In genomic region chr3:84695418-84695817, GRCm38 (mm10) we compare ENCODE assay signal across 10 mouse cellular contexts. TPM values are rescaled to one million over a fixed set of nuclear protein-coding genes. Genes with fewer than 3 reads are reported as not detected.
DNase-seq lines count a peak whose midpoint lies in the region; ATAC-seq and TF ChIP-seq lines count a peak whose summit lies in the region.
"Had no signal": no experiment of that assay in that cellular context is flagged by ENCODE, and none has a peak within 500 bp of the region (broad histone marks: within the 10 kb centered on the region; RNA-seq: fewer than 3 reads in every experiment).

No protein-coding gene starts in this region.

- H3K27ac ChIP-seq in limb, embryonic 13.5 days = no peak overlapping the region
- H3K27ac ChIP-seq in limb, embryonic 10.5 days = no peak overlapping the region
- H3K27ac ChIP-seq: limb, embryonic 15.5 days; midbrain, embryonic 12.5 days had no signal

- no peak overlapping the region for H3K9ac ChIP-seq in limb, embryonic 13.5 days
- H3K9ac ChIP-seq: limb, embryonic 15.5 days; midbrain, embryonic 12.5 days had no signal

- 0 out of 2 replicates have a peak, but pooled peaks have one; percentile 26 for ATAC-seq in limb, embryonic 13.5 days (ENCODE audit: low FRiP score, low read depth)
- ATAC-seq in activated CD4-positive, CD25-positive, alpha-beta regulatory T cell, adult 4 months = no peak

- H3K4me2 ChIP-seq in limb, embryonic 13.5 days (replicated peaks) = no peak overlapping the region
- peak overlapping the region; percentile 90 for H3K4me2 ChIP-seq in myocyte (ENCODE audit: low read depth)
- H3K4me2 ChIP-seq: limb, embryonic 15.5 days; midbrain, embryonic 12.5 days had no signal

- H3K27me3 ChIP-seq in limb, embryonic 13.5 days = peaks cover 8% of the 10 kb centered on the region; the same call in 1 of the 2 replicates
- no peaks in the 10 kb centered on the region for H3K27me3 ChIP-seq in limb, embryonic 10.5 days (ENCODE audit: low read depth, poor library complexity, severe bottlenecking)
- H3K27me3 ChIP-seq in myocyte (ENCODE audit: control insufficient read depth, insufficient read depth, insufficient read length) = peaks cover 9% of the 10 kb centered on the region

- no peak overlapping the region for H3ac ChIP-seq in myocyte (ENCODE audit: control insufficient read depth, insufficient read length)

- H3K36me3 ChIP-seq in limb, embryonic 13.5 days = no peaks in the 10 kb centered on the region
- no peaks in the 10 kb centered on the region for H3K36me3 ChIP-seq in limb, embryonic 10.5 days
- H3K36me3 ChIP-seq in myocyte (ENCODE audit: control insufficient read depth, insufficient read depth) = no peaks in the 10 kb centered on the region
- H3K36me3 ChIP-seq: limb, embryonic 15.5 days; midbrain, embryonic 12.5 days had no signal

- TF ChIP-seq POLR2A in myocyte (IDR thresholded peaks at IDR 0.05; ENCODE audit: insufficient read length, low read depth) = no peak

- H3K4me1 ChIP-seq in limb, embryonic 13.5 days = peaks cover 18% of the 10 kb centered on the region
- 0 out of 2 replicates have a peak, but pooled peaks cover 2% of the 10 kb centered on the region for H3K4me1 ChIP-seq in limb, embryonic 10.5 days

- H3K9me3 ChIP-seq in limb, embryonic 13.5 days = no peaks in the 10 kb centered on the region
- H3K9me3 ChIP-seq in limb, embryonic 10.5 days (replicated peaks) = no peaks in the 10 kb centered on the region
- H3K9me3 ChIP-seq: limb, embryonic 15.5 days; midbrain, embryonic 12.5 days had no signal

- 62% methylated on average over 9 of the region's 9 CpGs for WGBS in limb, embryonic 13.5 days
- WGBS in limb, embryonic 10.5 days = 82% methylated on average over 9 of the region's 9 CpGs

- H3K4me3 ChIP-seq in limb, embryonic 13.5 days = no peak overlapping the region
- no peak overlapping the region for H3K4me3 ChIP-seq in limb, embryonic 10.5 days
- peak overlapping the region; percentile 2 for H3K4me3 ChIP-seq in myocyte
- H3K4me3 ChIP-seq: limb, embryonic 15.5 days; midbrain, embryonic 12.5 days had no signal

- DNase-seq in heart, adult 11 months = peak; percentile 76
- no peak for DNase-seq in heart, adult 8-10 months (ENCODE audit: low spot score)
- DNase-seq in limb, embryonic 10.5 days (ENCODE audit: low spot score) = no peak
- DNase-seq in NIH3T3 (ENCODE audit: low read depth) = peak; percentile 44
- DNase-seq in gastrocnemius, adult 18-20 months (ENCODE audit: low spot score) = no peak

- no peaks in the 10 kb centered on the region for H3K79me2 ChIP-seq in myocyte (ENCODE audit: control insufficient read depth, insufficient read depth)

TF ChIP-seq in myocyte, 11 proteins besides CTCF, POLR2A, EP300 and RAD21:
- TF ChIP-seq SRF (IDR thresholded peaks at IDR 0.05; ENCODE audit: control insufficient read depth, insufficient read length, low read depth) (no peak), E2F4 (IDR thresholded peaks at IDR 0.05; ENCODE audit: insufficient read depth) (no peak), REST (IDR thresholded peaks at IDR 0.05; ENCODE audit: insufficient read depth, insufficient read length) (no peak), MYOD1 (IDR thresholded peaks at IDR 0.05; ENCODE audit: control insufficient read depth in 1 of 3, insufficient read length in 2 of 3, low read depth in 2 of 3) (peak in 2 of 3 experiments; percentile 63 to 85), USF1 (IDR thresholded peaks at IDR 0.05; ENCODE audit: low read depth) (no peak), TCF3 (IDR thresholded peaks at IDR 0.05; ENCODE audit: insufficient read length, low read depth) (no peak), MAX (IDR thresholded peaks at IDR 0.05; ENCODE audit: low read depth) (no peak), MYOG (IDR thresholded peaks at IDR 0.05; ENCODE audit: control insufficient read depth in 1 of 3, insufficient read depth in 1 of 3, insufficient read length in 2 of 3, low read depth in 2 of 3) (peak in 1 of 3 experiments; percentile 21), CEBPB (IDR thresholded peaks at IDR 0.05; ENCODE audit: insufficient read depth, poor library complexity, severe bottlenecking) (no peak), TCF12 (IDR thresholded peaks at IDR 0.05; ENCODE audit: insufficient read depth, poor library complexity, severe bottlenecking) (no peak), POLR2AphosphoS2 (IDR thresholded peaks at IDR 0.05; ENCODE audit: insufficient read length, low read depth) (no peak)
TF ChIP-seq in myocyte: peak in this region for 2.

RNA-seq across cellular contexts. Expression of gene Tmem154, which starts 29.4 kb away (rescaled TPM):
- total RNA-seq in heart, adult 8-10 months (2022) = 1 to 10 TPM in 3 of 4 experiments, under 1 TPM in 1; 0.97 to 3.3 (median 2.9) TPM
- polyA plus RNA-seq in limb, embryonic 13.5 days (2015; fragmentation: Nextera tagmentation; extraction: Ambion mirVana) = 1.6 and 1.7 TPM in 2 replicates
- 0.28 and 0.41 TPM in 2 replicates for polyA plus RNA-seq in limb, embryonic 10.5 days (2016; fragmentation: Nextera tagmentation; extraction: Ambion mirVana)
- polyA plus RNA-seq in myocyte (2012; fragmentation: generic; extraction: Trizol) = 0.16 TPM
- total RNA-seq in gastrocnemius, adult 18-20 months (2021) = under 1 TPM; 0.78 to 0.98 TPM
- 100 to 1,000 TPM; 124 to 153 TPM for polyA plus RNA-seq in activated CD4-positive, CD25-positive, alpha-beta regulatory T cell, adult 4 months (2017; shearing (Covaris generic))

Comparison
In these comparisons a context has a peak if more than half of its experiments do, and no peak if none do; other contexts are left out.
1. DNase-seq: peak in heart, adult 11 months (single experiment) and NIH3T3 (single experiment); none in heart, adult 8-10 months (single experiment), limb, embryonic 10.5 days (single experiment) and gastrocnemius, adult 18-20 months (single experiment).
2. RNA of gene Tmem154, which starts 29.4 kb away (polyA plus RNA-seq): 124 to 153 TPM in activated CD4-positive, CD25-positive, alpha-beta regulatory T cell, adult 4 months; 1.6 to 1.7 TPM in limb, embryonic 13.5 days, 0.28 to 0.41 TPM in limb, embryonic 10.5 days and 0.16 TPM in myocyte (single experiment); every median in the first group is over 10 times any median in the second.